Mouse (Mus musculus) thymus, adult 2 months (tissue): ENCODE measurements around the gene Anapc15-ps.

ENCODE experiments used
- CTCF ChIP-seq: fragments of 200-500 bp; IDR thresholded peaks from 2 replicates; pipeline ENCODE4 v1.5.1; 2012; ENCODE audit warnings: mild to moderate bottlenecking, control low read depth, low read length, moderate library complexity, borderline replicate concordance; ENCODE audit not compliant: control insufficient read depth, poor library complexity, insufficient read depth; ENCODE audit errors: extremely low read depth
- POLR2A ChIP-seq: fragments of 200-500 bp; IDR thresholded peaks from 2 replicates; pipeline ENCODE4 v1.6.1; 2012; ENCODE audit warnings: mild to moderate bottlenecking, low read length, control low read depth, moderate library complexity; ENCODE audit not compliant: control insufficient read depth, poor library complexity, insufficient read depth; ENCODE audit errors: extremely low read depth

DNA sequence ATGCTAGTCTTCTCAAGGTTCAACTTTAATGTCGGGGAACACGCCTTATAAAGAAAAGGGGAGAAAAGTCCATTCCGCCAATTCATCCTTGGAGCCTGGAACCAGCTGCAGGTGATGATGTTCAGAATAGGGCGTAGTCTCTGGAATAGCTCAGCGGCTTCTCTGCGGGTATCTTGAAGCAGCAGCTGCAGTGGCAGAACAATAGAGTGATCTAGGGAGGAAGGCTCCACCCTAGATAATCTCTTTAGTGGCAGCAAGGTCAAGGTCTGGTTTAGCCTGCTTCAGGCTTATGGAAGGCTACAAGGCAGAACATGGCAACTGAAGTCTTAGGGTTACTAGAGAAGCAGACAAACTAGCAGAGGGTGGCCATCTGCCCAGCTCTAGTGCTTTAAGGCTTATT lies 46.2 kb upstream of the Anapc15-ps start:
- TF ChIP-seq CTCF (no peak), POLR2A (no peak)
